Mouse (Mus musculus) midbrain, embryonic 14.5 days (tissue): ENCODE results near the gene Kpna6. TPM values are rescaled to one million over a fixed set of nuclear protein-coding genes. Genes with fewer than 3 reads are reported as not detected.

ENCODE experiments used
- ATAC-seq: fragments of 200-750 bp; cut with Nextera tagmentation; 2 replicates; pipeline ENCODE4 v1.8.0; 2017; ENCODE audit warnings: moderate number of reproducible peaks, moderate library complexity; ENCODE audit not compliant: low FRiP score, low TSS enrichment
- DNase-seq: peaks from one replicate; pipeline ENCODE4 v3.0.0-alpha.2; 2015
- H3K27ac ChIP-seq: fragments of 300-500 bp; sonication (generic); replicated peaks from 2 replicates; pipeline ENCODE4 v1.5.1; 2014; ENCODE audit warnings: mild to moderate bottlenecking, low read depth, low read length, moderate library complexity
- H3K27me3 ChIP-seq: fragments of 300-500 bp; sonication (generic); 2 replicates; pipeline ENCODE4 v1.6.1; 2014; ENCODE audit warnings: low read length, control low read depth, mixed read lengths; ENCODE audit not compliant: control insufficient read depth, insufficient read depth
- H3K36me3 ChIP-seq: fragments of 300-500 bp; sonication (generic); 2 replicates; pipeline ENCODE4 v1.6.1; 2014; ENCODE audit warnings: low read length, control low read depth; ENCODE audit not compliant: control insufficient read depth, insufficient read depth
- H3K4me1 ChIP-seq: fragments of 300-500 bp; sonication (generic); 2 replicates; pipeline ENCODE4 v1.6.1; 2014; ENCODE audit warnings: mild to moderate bottlenecking, antibody characterized with exemption, low read length, control low read depth; ENCODE audit not compliant: control insufficient read depth, insufficient read depth
- H3K4me2 ChIP-seq: fragments of 300-500 bp; sonication (generic); 2 replicates; pipeline ENCODE4 v1.6.1; 2014; ENCODE audit warnings: mild to moderate bottlenecking, low read length, moderate library complexity
- H3K4me3 ChIP-seq: fragments of 300-500 bp; sonication (generic); replicated peaks from 2 replicates; pipeline ENCODE4 v1.5.1; 2014; ENCODE audit warnings: low read depth, low read length
- H3K9ac ChIP-seq: fragments of 300-500 bp; sonication (generic); replicated peaks from 2 replicates; pipeline ENCODE4 v1.6.1; 2014; ENCODE audit warnings: mild to moderate bottlenecking, low read length, moderate library complexity
- H3K9me3 ChIP-seq: fragments of 300-500 bp; sonication (generic); 2 replicates; pipeline ENCODE4 v1.6.1; 2016; ENCODE audit warnings: low read length, control low read depth, mixed read lengths; ENCODE audit not compliant: control insufficient read depth
- WGBS: fragments of 180-500 bp; shearing (Covaris S2); extraction: QIAGEN DNeasy Blood & Tissue Kit; methylation state at CpG from one replicate; pipeline ENCODE4 v1.1.7; 2014; 5-methylcytosine and 5-hydroxymethylcytosine counted together
- polyA plus RNA-seq: library from polyadenylated mRNA; unstranded; fragments of >200 nt; fragmentation: Nextera tagmentation; extraction: Ambion mirVana; gene quantifications from 2 replicates; pipeline ENCODE4 v1.2.1, GENCODE M21; 2014

The Kpna6 gene
- polyA plus RNA-seq, 1 experiment from 2014 or later = 17.1 TPM

DNA sequence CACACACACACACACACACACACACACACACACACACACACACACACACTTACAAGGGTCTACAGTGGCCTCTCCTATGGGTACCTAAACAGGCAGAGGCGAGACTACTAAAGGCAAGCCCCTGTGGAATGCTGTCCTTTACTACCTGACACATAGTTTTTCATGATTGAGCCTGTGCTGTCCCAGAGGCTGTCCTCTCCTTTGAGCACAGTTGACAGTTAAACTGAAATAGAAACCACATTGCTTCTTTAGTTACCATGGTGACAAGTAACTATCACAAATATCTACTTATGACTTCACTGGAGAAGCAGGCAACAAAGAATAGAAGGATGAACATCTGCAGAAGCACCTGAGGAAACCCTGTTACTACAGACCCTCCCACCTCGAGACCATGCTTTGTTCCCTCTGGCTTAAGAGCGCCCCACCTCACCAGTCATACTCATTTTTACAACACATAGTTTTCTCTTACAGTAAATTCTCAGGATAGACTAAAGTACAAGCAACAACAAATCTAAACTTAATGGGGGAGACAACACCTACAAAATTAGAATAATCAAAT, 10.2 kb downstream of the Kpna6 start:
- Histone ChIP-seq H3K4me2 (no peak overlapping the region), H3K9me3 (no peaks in the 10 kb centered on the region), H3K27ac (no peak overlapping the region), H3K4me1 (no peaks in the 10 kb centered on the region), H3K9ac (no peak overlapping the region), H3K27me3 (no peaks in the 10 kb centered on the region), H3K4me3 (no peak overlapping the region), H3K36me3 (peaks cover 51% of the 10 kb centered on the region)
- 90% methylated on average over 3 of the region's 3 CpGs for WGBS
- ATAC-seq (no peak), DNase-seq (no peak)

DNA sequence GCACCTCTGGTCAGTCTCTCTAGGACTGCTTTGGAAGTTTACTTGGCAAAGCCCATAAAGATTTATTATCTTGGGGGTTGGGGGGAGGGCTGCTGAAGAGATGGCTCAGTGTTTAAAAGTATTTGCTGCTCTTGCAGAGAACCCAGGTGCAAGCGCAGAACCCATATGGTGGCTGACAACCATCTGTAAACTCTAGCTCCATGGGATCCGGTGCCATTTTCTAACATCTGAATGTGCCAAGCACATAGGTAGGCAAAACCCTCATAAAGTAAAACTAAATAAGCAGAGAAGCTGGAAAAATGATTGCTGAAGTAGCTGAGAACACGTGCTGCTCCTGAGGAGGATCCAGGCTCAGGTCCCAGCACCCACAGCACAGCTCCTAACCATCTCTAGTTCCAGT, 11.0 kb downstream of the Kpna6 start:
- Histone ChIP-seq H3K9me3 (no peaks in the 10 kb centered on the region), H3K4me2 (no peak overlapping the region), H3K27me3 (no peaks in the 10 kb centered on the region), H3K36me3 (peaks cover 55% of the 10 kb centered on the region), H3K4me1 (no peaks in the 10 kb centered on the region), H3K9ac (no peak overlapping the region), H3K27ac (no peak overlapping the region), H3K4me3 (no peak overlapping the region)
- 93% methylated on average over 3 of the region's 3 CpGs for WGBS
- ATAC-seq (no peak), DNase-seq (no peak)

DNA sequence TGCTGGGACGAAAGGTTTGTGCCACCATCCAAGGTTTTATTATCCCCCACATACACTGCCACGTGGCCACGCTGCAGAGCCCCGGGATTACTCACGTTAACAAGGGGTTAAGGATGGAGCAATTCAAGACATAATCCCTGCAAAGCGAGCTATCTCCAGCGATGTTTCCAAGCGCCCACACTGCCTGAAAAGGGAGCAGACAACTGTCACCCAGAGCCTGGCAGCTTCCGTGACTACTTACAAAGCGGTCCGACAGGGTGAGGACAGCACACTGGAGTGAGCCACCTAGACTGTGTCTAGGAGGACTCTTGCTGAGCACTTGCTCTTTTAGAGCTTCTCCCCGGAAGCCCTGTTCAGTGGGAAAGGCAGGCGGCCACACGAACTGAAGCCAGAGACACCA, 17.8 kb downstream of the Kpna6 start:
- Histone ChIP-seq H3K9ac (no peak overlapping the region), H3K27me3 (no peaks in the 10 kb centered on the region), H3K9me3 (no peaks in the 10 kb centered on the region), H3K4me3 (no peak overlapping the region), H3K4me2 (no peak overlapping the region), H3K27ac (no peak overlapping the region), H3K36me3 (peaks cover 92% of the 10 kb centered on the region), H3K4me1 (no peaks in the 10 kb centered on the region)
- DNase-seq = no peak
- ATAC-seq = no peak
- WGBS = 89% methylated on average over 14 of the region's 14 CpGs

DNA sequence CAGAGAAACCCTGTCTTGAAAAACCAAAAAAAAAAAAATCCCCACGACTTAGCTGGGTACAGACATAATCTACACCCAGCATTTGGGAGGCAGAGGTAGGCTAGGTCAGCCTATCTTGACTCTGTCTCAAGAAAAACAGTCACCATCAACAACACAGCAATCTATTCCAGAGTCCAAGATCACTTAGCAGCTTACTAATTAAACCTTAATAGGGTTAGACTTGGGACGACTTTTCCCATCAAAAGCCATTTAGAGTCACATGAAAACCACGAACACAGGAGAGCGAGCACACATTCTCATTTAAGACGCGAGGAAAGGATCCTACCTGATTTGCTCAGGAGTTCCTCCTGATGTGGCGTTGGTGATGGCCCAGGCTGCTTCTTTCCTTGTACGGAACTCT, 22.2 kb downstream of the Kpna6 start:
- Histone ChIP-seq H3K36me3 (peaks cover 94% of the 10 kb centered on the region), H3K9me3 (no peaks in the 10 kb centered on the region), H3K27ac (no peak overlapping the region), H3K4me1 (no peaks in the 10 kb centered on the region), H3K9ac (no peak overlapping the region), H3K4me2 (no peak overlapping the region), H3K27me3 (no peaks in the 10 kb centered on the region), H3K4me3 (no peak overlapping the region)
- no peak for DNase-seq
- 95% methylated on average over 8 of the region's 8 CpGs for WGBS
- ATAC-seq = no peak

DNA sequence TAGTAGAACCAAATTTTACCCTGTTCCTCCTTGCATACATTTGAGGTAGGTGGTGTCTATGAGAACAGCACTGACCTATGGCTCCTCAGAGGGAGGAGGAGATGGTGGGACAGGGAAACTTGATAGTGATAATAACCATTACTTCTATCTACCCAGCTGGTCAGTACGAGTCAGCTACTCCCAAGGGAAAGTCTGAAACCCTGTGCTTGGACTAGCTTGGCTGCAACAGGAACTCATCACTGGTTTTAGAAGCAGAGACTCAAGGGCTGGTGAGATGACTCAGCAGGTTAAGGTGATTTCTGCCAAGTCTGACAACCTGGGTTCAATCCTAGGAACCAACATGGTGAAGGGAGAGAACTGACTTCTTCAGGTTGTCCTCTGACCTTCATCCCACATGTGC, 23.9 kb downstream of the Kpna6 start:
- ATAC-seq (no peak), DNase-seq (no peak)
- no peak overlapping the region for H3K4me2 ChIP-seq
- no peaks in the 10 kb centered on the region for H3K4me1 ChIP-seq
- no peak overlapping the region for H3K27ac ChIP-seq
- no peak overlapping the region for H3K9ac ChIP-seq
- H3K4me3 ChIP-seq = no peak overlapping the region
- H3K27me3 ChIP-seq = no peaks in the 10 kb centered on the region
- H3K9me3 ChIP-seq = no peaks in the 10 kb centered on the region
- peaks cover 88% of the 10 kb centered on the region for H3K36me3 ChIP-seq
- WGBS = 96% methylated on average over 1 of the region's 1 CpGs

DNA sequence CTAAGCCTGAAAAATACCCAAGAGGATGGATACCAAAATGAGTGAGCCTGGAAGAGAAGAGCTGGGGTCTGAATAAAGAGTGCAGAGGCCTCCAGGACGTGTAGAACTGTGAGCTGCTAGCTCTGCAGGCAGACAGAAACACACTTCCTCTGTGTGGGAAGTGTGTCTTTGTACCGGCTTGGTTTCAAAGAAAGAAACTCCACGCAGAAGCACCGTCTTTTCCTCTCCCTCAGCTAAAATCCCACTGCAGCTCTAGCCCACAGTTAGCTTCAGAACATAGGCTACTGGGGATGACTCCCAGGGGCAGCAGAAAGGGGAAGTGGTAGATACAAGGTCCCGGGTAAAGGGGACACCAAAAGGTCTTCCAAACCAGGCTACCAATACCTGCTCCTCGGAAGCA, 27.4 kb downstream of the Kpna6 start:
- Histone ChIP-seq H3K4me3 (no peak overlapping the region), H3K36me3 (peaks cover 59% of the 10 kb centered on the region), H3K27ac (no peak overlapping the region), H3K9me3 (no peaks in the 10 kb centered on the region), H3K4me1 (0 out of 2 replicates have a peak, but pooled peaks cover 2% of the 10 kb centered on the region), H3K27me3 (no peaks in the 10 kb centered on the region), H3K9ac (no peak overlapping the region), H3K4me2 (no peak overlapping the region)
- no peak for DNase-seq
- WGBS = 93% methylated on average over 6 of the region's 6 CpGs
- ATAC-seq = no peak

DNA sequence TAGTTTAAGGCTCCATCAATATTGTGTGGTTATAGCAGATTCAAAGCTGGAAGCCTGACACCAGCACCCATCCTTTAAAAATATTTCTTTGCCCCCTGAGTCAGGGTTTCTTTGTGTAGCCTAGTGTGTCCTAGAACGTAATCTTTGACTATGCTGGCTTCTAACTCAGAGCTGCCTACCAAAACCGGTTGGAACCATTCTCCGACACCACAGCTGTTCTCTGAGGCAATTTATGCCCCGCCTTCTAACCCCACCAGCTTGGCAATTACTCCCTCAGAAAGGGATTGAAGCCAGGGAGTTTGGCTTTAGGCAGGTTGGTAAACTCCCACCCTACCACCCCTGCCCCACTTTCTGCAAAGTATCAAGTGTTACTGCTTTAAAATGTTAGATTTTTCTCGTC, 30.8 kb downstream of the Kpna6 start:
- 59% methylated on average over 5 of the region's 5 CpGs for WGBS
- Histone ChIP-seq H3K36me3 (peaks cover 49% of the 10 kb centered on the region), H3K9ac (no peak overlapping the region), H3K27ac (no peak overlapping the region), H3K4me3 (no peak overlapping the region), H3K9me3 (no peaks in the 10 kb centered on the region), H3K27me3 (no peaks in the 10 kb centered on the region), H3K4me1 (peaks cover 18% of the 10 kb centered on the region), H3K4me2 (peak overlapping the region; percentile 90)
- ATAC-seq (no peak), DNase-seq (no peak)

DNA sequence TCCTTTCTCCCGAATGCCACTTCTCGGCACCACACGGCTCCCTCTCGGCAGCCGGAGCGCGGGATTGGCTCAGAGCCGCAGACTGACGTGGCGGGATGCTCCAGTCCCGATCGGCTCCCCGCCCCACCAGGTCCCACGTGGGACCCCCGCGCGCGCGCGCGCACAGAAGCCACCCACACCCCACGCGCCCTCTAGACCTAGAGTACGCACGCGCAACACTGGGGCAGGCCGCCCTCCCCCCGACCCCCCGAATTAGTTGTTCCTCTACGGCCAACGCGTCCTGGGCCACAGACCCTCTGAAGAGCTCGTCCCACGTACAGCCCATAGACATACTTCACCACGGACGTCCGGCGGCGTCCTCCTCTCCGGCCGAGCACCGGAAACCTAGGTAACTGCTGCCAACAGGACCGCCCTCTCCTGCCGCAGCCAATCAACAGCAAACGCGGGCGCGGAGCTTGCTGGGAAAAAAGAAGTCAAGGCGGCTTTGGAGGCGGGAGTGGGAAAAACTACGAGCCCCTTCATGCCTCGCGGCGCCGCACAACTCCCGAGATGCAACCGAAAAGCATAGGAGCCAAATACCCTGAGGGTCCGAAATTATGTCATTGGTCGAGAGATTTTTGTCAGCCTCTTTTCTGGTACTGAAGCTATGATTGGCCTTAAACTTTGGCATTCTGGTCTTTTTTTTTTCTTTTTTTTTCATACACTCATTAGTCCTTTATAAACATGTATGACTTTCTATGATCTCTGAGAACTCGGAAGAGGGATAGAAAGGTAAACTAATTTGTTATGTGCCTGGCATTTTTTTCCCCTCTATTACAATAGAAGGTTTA, 31.7 kb downstream of the Kpna6 start, which contains the start of gene Txlna:
TSS of gene Txlna (minus strand) at position 428 of the 830 bp plus-strand sequence.
- peaks cover 49% of the 10 kb centered on the region for H3K36me3 ChIP-seq
- H3K4me2 ChIP-seq = peak within 1 kb of the TSS; percentile 90
- peak; percentile 99 for DNase-seq
- H3K4me3 ChIP-seq = peak within 1 kb of the TSS; percentile 59
- H3K27ac ChIP-seq = peak within 1 kb of the TSS; percentile 92
- H3K9ac ChIP-seq = peak within 1 kb of the TSS; percentile 69
- no peaks in the 10 kb centered on the region for H3K27me3 ChIP-seq
- no peaks in the 10 kb centered on the region for H3K9me3 ChIP-seq
- H3K4me1 ChIP-seq = peaks cover 18% of the 10 kb centered on the region
- under 1% methylated on average over 60 of the region's 60 CpGs for WGBS
- ATAC-seq = peak; percentile 97
